Mouse (Mus musculus): ENCODE data around the gene Bcas1. TPM values are rescaled to one million over a fixed set of nuclear protein-coding genes. Genes with fewer than 3 reads are reported as not detected.
A peak's percentile ranks its signal among the peaks of the same experiment; 100 is the strongest.

Bcas1 gene
- polyA plus RNA-seq, 1 experiment from 2014 or later = 1.1 TPM

DNA sequence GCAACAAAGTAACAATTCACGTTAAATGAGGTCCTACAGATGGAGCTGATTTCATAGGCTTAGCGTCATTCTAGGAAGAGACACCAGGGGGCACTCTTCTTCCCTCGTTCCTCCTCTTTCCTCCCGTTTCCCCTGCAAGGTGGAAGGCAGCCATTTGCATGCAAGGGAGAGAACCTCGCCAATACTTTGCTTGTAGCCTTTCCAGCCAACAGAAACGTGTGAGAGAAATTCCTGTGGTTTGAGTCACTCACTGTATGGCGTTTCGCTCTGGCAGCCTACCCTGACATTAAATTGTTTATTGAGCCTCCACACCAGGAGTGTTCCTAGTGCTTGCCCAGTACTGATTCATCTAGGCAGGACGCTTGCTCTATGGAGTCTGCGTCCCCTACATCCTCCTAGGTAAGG is 72.7 kb downstream of the Bcas1 start:
- DNase-seq (ENCODE audit: low spot score) (peak; percentile 89), ATAC-seq (replicated peaks; ENCODE audit: insufficient number of reproducible peaks, low FRiP score, low TSS enrichment, low read depth) (no peak; the same call in 1 of the 2 replicates)
- no peaks in the 10 kb centered on the region for H3K4me1 ChIP-seq (ENCODE audit: control insufficient read depth, insufficient read depth, low read length)
- H3K9ac ChIP-seq (replicated peaks; ENCODE audit: low read length) = no peak overlapping the region
- no peaks in the 10 kb centered on the region for H3K27me3 ChIP-seq (ENCODE audit: control insufficient read depth, insufficient read depth, low read length)
- no peaks in the 10 kb centered on the region for H3K36me3 ChIP-seq (replicated peaks; ENCODE audit: control insufficient read depth, insufficient read depth, low read depth, low read length)
- H3K4me2 ChIP-seq (ENCODE audit: low read depth, low read length) = no peak overlapping the region
- 19% methylated on average over 10 of the region's 10 CpGs for WGBS
- H3K4me3 ChIP-seq (ENCODE audit: low read depth, low read length) = no peak overlapping the region
- no peak overlapping the region for H3K27ac ChIP-seq (replicated peaks; ENCODE audit: low read depth, low read length)
- no peaks in the 10 kb centered on the region for H3K9me3 ChIP-seq (replicated peaks; ENCODE audit: control insufficient read depth, low read length)

DNA sequence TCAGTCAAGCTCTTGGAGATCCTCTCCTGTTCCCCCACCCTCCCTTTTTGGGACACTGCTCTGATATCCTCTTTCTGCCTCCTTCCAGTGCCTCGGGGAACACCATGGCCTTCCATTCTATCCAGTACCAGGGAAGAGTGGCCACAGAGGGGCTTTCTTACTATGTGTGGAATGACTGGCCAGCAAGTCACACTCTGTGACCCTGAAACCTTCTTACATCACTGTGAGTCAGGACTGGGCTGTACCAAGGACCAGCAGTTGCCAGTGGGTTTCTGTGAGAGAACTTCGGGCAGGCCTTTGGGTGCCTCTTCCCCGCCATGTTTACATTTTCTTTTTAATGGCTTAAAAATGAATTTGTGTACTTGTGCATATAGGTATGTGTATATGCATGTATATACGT is 75.4 kb downstream of the Bcas1 start:
- Histone ChIP-seq H3K27me3 (ENCODE audit: control insufficient read depth, insufficient read depth, low read length) (no peaks in the 10 kb centered on the region), H3K9ac (replicated peaks; ENCODE audit: low read length) (no peak overlapping the region; the same call in 1 of the 2 replicates), H3K4me1 (ENCODE audit: control insufficient read depth, insufficient read depth, low read length) (no peaks in the 10 kb centered on the region), H3K4me2 (ENCODE audit: low read depth, low read length) (no peak overlapping the region), H3K36me3 (replicated peaks; ENCODE audit: control insufficient read depth, insufficient read depth, low read depth, low read length) (no peaks in the 10 kb centered on the region), H3K4me3 (ENCODE audit: low read depth, low read length) (no peak overlapping the region), H3K27ac (replicated peaks; ENCODE audit: low read depth, low read length) (no peak overlapping the region), H3K9me3 (replicated peaks; ENCODE audit: control insufficient read depth, low read length) (no peaks in the 10 kb centered on the region)
- ATAC-seq (replicated peaks; ENCODE audit: insufficient number of reproducible peaks, low FRiP score, low TSS enrichment, low read depth) (no peak), DNase-seq (ENCODE audit: low spot score) (no peak)
- 87% methylated on average over 4 of the region's 4 CpGs for WGBS

DNA sequence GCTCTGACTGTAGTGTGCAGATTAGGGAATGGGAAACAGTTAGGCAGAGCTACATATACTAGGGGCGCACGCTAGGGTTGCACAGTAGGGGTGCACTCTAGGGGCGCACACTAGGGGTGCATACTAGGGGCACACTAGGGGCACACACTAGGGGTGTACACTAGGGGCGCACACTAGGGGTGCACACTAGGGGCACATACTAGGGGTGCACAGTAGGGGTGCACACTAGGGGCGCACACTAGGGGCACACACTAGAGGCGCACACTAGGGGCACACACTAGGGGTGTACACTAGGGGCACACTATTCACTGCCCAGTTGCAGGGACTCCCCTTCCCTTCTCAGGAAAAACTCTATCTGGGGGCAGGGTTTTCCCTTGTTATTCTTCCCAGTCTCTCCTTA is 75.8 kb downstream of the Bcas1 start:
- DNase-seq (ENCODE audit: low spot score) = no peak
- Histone ChIP-seq H3K4me1 (ENCODE audit: control insufficient read depth, insufficient read depth, low read length) (no peaks in the 10 kb centered on the region), H3K9ac (replicated peaks; ENCODE audit: low read length) (no peak overlapping the region; the same call in 1 of the 2 replicates), H3K4me2 (ENCODE audit: low read depth, low read length) (no peak overlapping the region), H3K9me3 (replicated peaks; ENCODE audit: control insufficient read depth, low read length) (no peaks in the 10 kb centered on the region), H3K4me3 (ENCODE audit: low read depth, low read length) (no peak overlapping the region), H3K27ac (replicated peaks; ENCODE audit: low read depth, low read length) (no peak overlapping the region), H3K36me3 (replicated peaks; ENCODE audit: control insufficient read depth, insufficient read depth, low read depth, low read length) (no peaks in the 10 kb centered on the region), H3K27me3 (ENCODE audit: control insufficient read depth, insufficient read depth, low read length) (no peaks in the 10 kb centered on the region)
- WGBS = 84% methylated on average over 6 of the region's 6 CpGs
- no peak; the same call in 1 of the 2 replicates for ATAC-seq (replicated peaks; ENCODE audit: insufficient number of reproducible peaks, low FRiP score, low TSS enrichment, low read depth)

DNA sequence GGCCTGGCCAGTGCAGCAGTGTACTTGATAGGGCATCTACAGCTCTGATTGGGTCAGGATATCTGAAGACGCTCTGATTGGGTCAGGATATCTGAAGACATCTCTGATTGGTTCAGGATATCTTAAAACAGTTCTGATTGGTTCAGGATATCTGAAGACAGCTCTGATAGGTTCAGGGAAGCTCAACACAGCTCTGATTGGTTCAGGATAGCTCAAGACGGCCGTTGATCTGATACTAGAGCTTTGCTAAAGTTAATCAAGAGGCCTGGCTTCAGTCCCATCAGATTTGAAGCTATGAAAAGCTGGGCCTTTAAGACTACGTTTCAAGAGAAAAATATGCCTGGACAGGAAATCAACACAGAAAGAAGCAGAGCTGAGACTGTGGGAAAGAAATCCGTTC is 77.9 kb downstream of the Bcas1 start:
- 84% methylated on average over 5 of the region's 5 CpGs for WGBS
- H3K4me2 ChIP-seq (ENCODE audit: low read depth, low read length) = no peak overlapping the region
- peaks cover 5% of the 10 kb centered on the region; the same call in 1 of the 2 replicates for H3K4me1 ChIP-seq (ENCODE audit: control insufficient read depth, insufficient read depth, low read length)
- H3K27ac ChIP-seq (replicated peaks; ENCODE audit: low read depth, low read length) = no peak overlapping the region
- H3K9me3 ChIP-seq (replicated peaks; ENCODE audit: control insufficient read depth, low read length) = no peaks in the 10 kb centered on the region
- DNase-seq (ENCODE audit: low spot score) (no peak), ATAC-seq (replicated peaks; ENCODE audit: insufficient number of reproducible peaks, low FRiP score, low TSS enrichment, low read depth) (no peak; the same call in 1 of the 2 replicates)
- no peak overlapping the region for H3K9ac ChIP-seq (replicated peaks; ENCODE audit: low read length)
- H3K36me3 ChIP-seq (replicated peaks; ENCODE audit: control insufficient read depth, insufficient read depth, low read depth, low read length) = no peaks in the 10 kb centered on the region
- no peaks in the 10 kb centered on the region for H3K27me3 ChIP-seq (ENCODE audit: control insufficient read depth, insufficient read depth, low read length)
- no peak overlapping the region for H3K4me3 ChIP-seq (ENCODE audit: low read depth, low read length)

DNA sequence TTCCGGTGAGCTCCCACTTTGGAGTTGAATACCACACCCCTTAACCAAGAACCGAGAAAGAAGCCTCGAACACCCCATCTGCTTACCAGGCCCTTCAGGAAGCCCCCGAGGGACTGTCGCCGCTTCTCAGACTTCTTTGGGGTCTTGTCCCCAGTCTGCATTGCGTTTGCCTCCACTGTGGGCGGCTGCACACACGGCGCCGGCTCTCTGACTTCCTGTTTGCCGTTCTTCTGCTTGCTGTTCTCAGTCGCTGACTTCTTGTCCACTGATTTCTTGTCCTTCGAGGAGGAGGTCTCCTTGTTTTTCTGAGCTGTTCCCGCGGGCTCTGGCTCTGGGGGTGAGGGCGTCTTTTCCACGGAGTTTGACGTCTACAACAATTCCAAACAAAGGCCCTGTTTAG is 78.5 kb downstream of the Bcas1 start:
- Histone ChIP-seq H3K4me1 (ENCODE audit: control insufficient read depth, insufficient read depth, low read length) (peaks cover 5% of the 10 kb centered on the region; the same call in 1 of the 2 replicates), H3K4me3 (ENCODE audit: low read depth, low read length) (no peak overlapping the region), H3K27ac (replicated peaks; ENCODE audit: low read depth, low read length) (no peak overlapping the region), H3K4me2 (ENCODE audit: low read depth, low read length) (no peak overlapping the region), H3K9me3 (replicated peaks; ENCODE audit: control insufficient read depth, low read length) (no peaks in the 10 kb centered on the region), H3K9ac (replicated peaks; ENCODE audit: low read length) (no peak overlapping the region), H3K36me3 (replicated peaks; ENCODE audit: control insufficient read depth, insufficient read depth, low read depth, low read length) (no peaks in the 10 kb centered on the region), H3K27me3 (ENCODE audit: control insufficient read depth, insufficient read depth, low read length) (no peaks in the 10 kb centered on the region)
- ATAC-seq (replicated peaks; ENCODE audit: insufficient number of reproducible peaks, low FRiP score, low TSS enrichment, low read depth) (no peak), DNase-seq (ENCODE audit: low spot score) (no peak)
- WGBS = 79% methylated on average over 19 of the region's 19 CpGs

DNA sequence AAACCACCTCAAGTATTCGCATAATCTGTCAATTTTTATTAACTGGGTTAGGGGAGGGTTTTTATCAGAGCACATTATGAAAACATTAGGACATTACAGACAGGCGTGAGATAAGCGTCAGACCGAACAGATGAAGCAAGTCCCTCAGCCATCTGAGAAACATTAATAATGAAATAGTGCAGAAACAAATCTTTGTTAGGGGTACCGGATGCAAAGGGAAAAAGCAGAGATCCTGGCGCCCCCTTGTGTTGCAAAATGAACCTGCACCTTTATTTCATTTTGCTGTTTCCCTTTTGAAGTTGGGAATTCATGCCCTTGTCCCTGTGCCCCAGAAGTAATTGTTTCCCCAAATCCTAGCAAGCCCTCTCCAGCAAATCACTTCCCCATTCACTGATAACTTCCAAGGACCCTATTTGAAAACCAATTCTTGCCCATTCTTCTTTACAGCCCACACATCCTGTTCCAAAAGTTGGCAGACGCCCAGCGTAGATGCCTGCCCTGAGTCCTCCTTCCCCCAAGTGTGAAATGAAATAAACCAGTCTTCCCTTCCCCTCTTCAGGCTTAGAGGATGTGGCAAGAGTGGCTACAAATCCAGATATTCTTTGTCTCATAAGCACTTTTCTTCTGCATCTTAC is 80.4 kb downstream of the Bcas1 start:
- H3K27ac ChIP-seq (replicated peaks; ENCODE audit: low read depth, low read length) = no peak overlapping the region
- no peaks in the 10 kb centered on the region for H3K27me3 ChIP-seq (ENCODE audit: control insufficient read depth, insufficient read depth, low read length)
- DNase-seq (ENCODE audit: low spot score) (peak; percentile 83), ATAC-seq (replicated peaks; ENCODE audit: insufficient number of reproducible peaks, low FRiP score, low TSS enrichment, low read depth) (no peak)
- peaks cover 5% of the 10 kb centered on the region; the same call in 1 of the 2 replicates for H3K4me1 ChIP-seq (ENCODE audit: control insufficient read depth, insufficient read depth, low read length)
- no peak overlapping the region for H3K9ac ChIP-seq (replicated peaks; ENCODE audit: low read length)
- no peak overlapping the region for H3K4me2 ChIP-seq (ENCODE audit: low read depth, low read length)
- H3K9me3 ChIP-seq (replicated peaks; ENCODE audit: control insufficient read depth, low read length) = no peaks in the 10 kb centered on the region
- 47% methylated on average over 8 of the region's 8 CpGs for WGBS
- H3K36me3 ChIP-seq (replicated peaks; ENCODE audit: control insufficient read depth, insufficient read depth, low read depth, low read length) = no peaks in the 10 kb centered on the region
- H3K4me3 ChIP-seq (ENCODE audit: low read depth, low read length) = no peak overlapping the region

DNA sequence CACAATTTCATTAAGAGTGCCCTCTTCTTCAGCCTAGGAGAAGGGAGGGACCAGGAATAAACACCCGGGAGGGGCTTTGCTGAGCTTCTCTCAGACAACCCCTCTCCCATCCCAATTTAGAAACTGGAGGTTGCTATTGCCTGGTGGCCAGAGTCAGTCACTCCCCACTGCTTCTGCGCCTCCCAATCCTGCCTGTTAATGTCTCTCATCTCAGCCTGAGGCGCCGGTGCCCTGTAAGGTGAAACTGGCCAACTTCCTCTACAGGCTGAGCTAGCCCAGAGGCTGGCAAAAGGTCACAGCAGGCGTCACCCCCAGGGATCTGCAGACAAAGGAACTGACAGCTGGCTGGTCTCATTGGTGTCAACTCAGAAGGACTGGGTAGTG is 82.2 kb downstream of the Bcas1 start:
- Histone ChIP-seq H3K4me1 (ENCODE audit: control insufficient read depth, insufficient read depth, low read length) (peaks cover 5% of the 10 kb centered on the region; the same call in 1 of the 2 replicates), H3K36me3 (replicated peaks; ENCODE audit: control insufficient read depth, insufficient read depth, low read depth, low read length) (no peaks in the 10 kb centered on the region), H3K27me3 (ENCODE audit: control insufficient read depth, insufficient read depth, low read length) (no peaks in the 10 kb centered on the region), H3K9me3 (replicated peaks; ENCODE audit: control insufficient read depth, low read length) (no peaks in the 10 kb centered on the region), H3K9ac (replicated peaks; ENCODE audit: low read length) (no peak overlapping the region), H3K4me3 (ENCODE audit: low read depth, low read length) (no peak overlapping the region), H3K4me2 (ENCODE audit: low read depth, low read length) (no peak overlapping the region), H3K27ac (replicated peaks; ENCODE audit: low read depth, low read length) (no peak overlapping the region; the same call in 1 of the 2 replicates)
- ATAC-seq (replicated peaks; ENCODE audit: insufficient number of reproducible peaks, low FRiP score, low TSS enrichment, low read depth) (no peak), DNase-seq (ENCODE audit: low spot score) (peak; percentile 45)
- WGBS = 2% methylated on average over 5 of the region's 5 CpGs

DNA sequence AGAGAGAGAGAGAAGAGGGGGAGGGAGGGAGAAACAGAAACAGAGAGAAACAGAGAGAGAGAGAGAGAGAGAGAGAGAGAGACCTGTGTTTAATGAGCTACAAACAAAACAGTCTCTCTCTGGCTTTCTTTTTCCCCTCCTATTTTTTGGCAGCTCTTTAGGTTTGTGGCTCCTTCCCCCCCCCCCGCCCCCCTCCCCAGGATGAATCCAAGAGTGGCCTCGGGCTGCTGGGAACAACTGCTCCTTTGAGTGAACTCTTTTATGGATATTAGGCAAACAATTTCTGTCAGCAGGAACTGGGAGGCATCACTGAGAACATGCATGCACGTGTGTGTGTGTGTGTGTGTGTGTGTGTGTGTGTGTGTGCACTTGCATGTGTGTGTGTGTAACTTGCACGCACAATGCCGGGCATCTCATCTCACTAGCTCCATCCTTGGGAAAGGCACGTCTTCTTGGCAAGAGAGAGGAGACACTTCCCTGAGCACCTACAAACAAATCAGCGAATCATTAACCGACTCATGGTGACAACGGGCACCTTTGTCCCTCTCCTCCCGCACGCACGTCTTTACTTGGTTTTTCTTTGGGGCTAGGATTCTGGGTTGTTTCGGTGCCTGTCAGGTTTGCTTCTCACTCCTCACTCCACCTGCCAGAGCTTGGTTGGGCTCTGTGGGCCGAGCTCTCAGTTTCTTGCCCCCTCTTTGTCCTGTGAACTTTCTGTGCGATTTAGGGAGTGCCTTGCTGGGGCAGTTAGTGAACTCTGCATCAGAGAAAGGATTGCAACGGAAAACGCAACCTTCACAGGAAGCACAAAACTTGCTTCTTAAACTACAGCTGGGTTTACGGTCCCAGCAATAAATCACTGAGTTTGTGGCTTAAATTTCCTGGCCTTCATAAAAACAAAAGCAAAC is 82.9 kb downstream of the Bcas1 start:
- no peaks in the 10 kb centered on the region for H3K9me3 ChIP-seq (replicated peaks; ENCODE audit: control insufficient read depth, low read length)
- H3K27ac ChIP-seq (replicated peaks; ENCODE audit: low read depth, low read length) = peak overlapping the region; percentile 66
- no peak overlapping the region for H3K9ac ChIP-seq (replicated peaks; ENCODE audit: low read length)
- H3K4me2 ChIP-seq (ENCODE audit: low read depth, low read length) = no peak overlapping the region
- H3K4me1 ChIP-seq (ENCODE audit: control insufficient read depth, insufficient read depth, low read length) = peaks cover 5% of the 10 kb centered on the region; the same call in 1 of the 2 replicates
- no peak for ATAC-seq (replicated peaks; ENCODE audit: insufficient number of reproducible peaks, low FRiP score, low TSS enrichment, low read depth)
- H3K27me3 ChIP-seq (ENCODE audit: control insufficient read depth, insufficient read depth, low read length) = no peaks in the 10 kb centered on the region
- 7% methylated on average over 17 of the region's 18 CpGs for WGBS
- no peaks in the 10 kb centered on the region for H3K36me3 ChIP-seq (replicated peaks; ENCODE audit: control insufficient read depth, insufficient read depth, low read depth, low read length)
- DNase-seq (ENCODE audit: low spot score) = peak; percentile 27
- no peak overlapping the region for H3K4me3 ChIP-seq (ENCODE audit: low read depth, low read length)

Data from embryonic facial prominence, embryonic 11.5 days (tissue).